Mouse (Mus musculus) megakaryocyte-erythroid progenitor cell, adult 5-6 weeks (primary cell): Measurements from ENCODE around the gene Cd6. TPM values are rescaled to one million over a fixed set of nuclear protein-coding genes. Genes with fewer than 3 reads are reported as not detected.

Experiments
- ATAC-seq: replicated peaks from 2 replicates; pipeline ENCODE4 v1.8.0; 2016; ENCODE audit warnings: mild to moderate bottlenecking, inconsistent platforms; ENCODE audit not compliant: severe bottlenecking, poor library complexity, low FRiP score, low TSS enrichment
- total RNA-seq, 2 experiments: library from RNA; stranded (forward) in 1 of 2; stranded (reverse) in 1 of 2; fragments of 200-1000, 215-1000 nt in 1 of 2; fragments of >200 nt in 1 of 2; fragmentation: Nextera tagmentation in 1 of 2; gene quantifications; 2 replicates each; pipeline ENCODE4 v1.2.3; 2014 to 2017

Cd6 gene
- total RNA-seq, 2 experiments from 2014 or later: 3.2 TPM; not detected in 1

DNA sequence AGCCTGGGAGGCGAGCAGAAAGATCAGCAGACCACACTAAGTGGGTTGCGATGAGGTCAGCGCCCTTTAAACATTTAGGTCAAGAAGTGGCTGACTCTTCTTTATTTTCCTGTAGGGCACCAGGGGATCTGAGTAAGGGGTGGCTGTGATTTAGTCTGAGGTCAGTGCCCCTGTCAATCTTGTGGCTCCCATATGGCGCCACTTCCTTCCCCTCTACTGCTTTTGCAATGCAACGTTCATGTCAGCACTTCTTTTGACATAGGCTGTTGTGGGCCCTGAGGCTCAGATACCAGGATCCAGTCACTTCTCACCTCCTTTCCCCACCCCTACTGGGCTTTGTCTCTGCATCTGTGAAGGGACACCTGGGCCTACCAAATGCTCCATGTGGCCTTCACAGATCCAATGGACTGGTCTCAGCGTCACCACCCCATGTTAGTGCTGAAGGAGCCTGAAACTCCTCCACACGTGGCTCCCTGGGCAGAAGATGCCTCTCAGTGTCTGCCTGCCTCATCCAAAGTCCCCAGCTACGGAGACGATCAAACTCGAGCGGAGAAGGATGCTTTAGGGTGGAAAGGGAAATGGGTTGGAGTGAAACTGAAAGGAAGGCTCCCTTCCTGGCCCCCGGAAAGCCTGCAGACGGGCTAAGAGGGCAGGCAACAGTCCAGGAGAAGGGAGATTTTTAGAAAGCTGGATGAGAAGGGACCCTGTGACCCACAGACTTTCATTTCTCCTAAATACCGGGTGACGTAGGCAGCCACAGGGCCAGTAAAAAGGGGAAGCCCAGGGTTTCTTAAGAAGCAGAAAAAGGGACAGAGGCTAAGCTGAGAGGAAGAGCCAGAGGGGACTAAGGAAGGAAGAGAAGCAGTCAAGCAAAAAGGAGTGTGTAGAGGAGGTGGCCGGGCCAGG lies 12.1 kb upstream of the Cd6 start:
- ATAC-seq: no peak; the same call in 1 of the 2 replicates

DNA sequence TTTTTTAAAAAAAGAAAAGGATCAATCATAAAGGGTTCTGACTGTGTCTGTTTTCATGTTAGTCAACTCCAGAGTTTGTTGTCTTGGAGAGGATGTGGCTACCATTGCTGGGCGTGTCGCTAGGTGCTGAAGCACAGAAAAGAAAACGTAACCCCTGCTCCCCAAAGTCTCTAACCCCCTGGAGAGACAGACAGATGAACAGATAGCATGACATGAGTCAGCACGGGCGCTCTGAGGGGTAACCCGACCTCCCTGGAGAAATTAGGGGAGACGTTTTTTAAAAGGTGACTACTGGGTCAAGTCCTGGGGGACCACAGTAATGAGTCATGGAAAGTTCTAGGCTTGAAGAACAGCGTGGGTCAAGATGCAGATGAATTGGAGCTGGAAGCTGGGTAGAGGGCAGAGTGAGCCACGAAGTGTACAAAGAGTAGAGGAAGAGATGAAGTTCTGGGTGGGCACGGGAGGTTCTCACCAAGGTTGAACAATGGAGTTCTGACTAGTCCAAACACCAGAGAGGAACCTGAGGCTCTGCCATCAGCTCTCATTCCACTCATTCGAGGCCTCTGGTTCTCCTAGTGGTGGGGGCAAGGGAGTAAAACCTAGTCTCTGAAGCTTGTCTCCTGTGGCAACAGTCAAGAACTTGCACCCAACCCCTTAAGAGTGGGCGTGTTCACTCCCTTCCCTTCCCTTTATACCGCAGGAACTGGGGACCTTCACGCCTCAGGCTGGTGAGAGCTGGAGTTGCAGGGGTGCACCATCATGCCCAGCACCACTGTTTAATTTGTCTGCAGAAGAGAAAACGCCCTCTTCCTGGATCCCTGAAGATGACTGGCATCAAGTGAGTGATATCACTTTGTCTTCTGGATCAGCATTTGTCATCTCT lies 9.4 kb upstream of the Cd6 start, which contains the start of gene Slc15a3:
Gene Slc15a3 (plus strand): TSS at position 718 of the 883 bp plus-strand sequence.
- no peak for ATAC-seq

GRCm38 (mm10) chr19:10835671-10836070 lies 5.8 kb upstream of the Cd6 start:
- ATAC-seq: no peak

GRCm38 (mm10) chr19:10833611-10834010 lies 3.8 kb upstream of the Cd6 start:
- ATAC-seq: no peak

GRCm38 (mm10) chr19:10832030-10832429 lies 2.2 kb upstream of the Cd6 start:
- no peak for ATAC-seq

DNA sequence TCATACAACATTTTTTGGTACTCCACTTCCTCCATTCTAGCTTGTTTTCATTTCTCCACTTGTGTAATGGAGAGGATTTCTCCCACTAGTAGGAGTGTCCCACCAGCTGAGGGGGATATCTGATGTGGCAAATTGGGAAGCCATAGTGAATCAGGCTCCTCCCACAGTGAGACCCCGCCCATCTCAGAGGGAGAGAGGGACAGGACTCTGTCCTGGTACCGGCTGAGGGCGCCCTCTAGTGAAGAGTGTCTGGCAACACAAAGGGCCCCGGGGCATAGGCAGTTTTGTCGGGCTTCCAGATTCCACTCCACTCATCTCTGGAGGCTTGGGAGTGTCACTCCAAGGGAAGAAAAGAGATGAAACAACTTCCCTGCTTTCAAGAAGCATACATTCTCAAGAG lies 1.6 kb upstream of the Cd6 start:
- peak; percentile 95 for ATAC-seq

GRCm38 (mm10) chr19:10828321-10828720 lies 1.5 kb downstream of the Cd6 start:
- ATAC-seq: no peak

GRCm38 (mm10) chr19:10824061-10824460 lies 5.8 kb downstream of the Cd6 start:
- ATAC-seq: no peak

DNA sequence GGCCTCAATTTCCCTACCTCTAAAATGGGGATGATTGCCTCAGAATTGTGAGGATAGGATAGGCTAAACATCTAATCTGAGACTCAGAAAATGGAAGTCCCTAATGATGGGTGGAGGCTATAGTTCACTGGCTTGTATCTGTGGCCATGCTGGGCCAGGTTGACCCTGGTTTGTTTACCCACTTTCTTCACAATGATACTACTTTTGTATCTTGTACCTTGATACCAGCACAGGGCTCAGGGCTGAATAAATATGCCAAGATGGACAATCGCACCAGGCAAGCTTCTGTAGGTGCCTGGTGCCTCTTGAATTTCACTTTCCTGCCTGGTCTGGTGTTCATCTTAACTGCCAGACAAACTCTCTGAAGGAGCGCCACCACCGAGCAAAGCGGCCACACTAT lies 7.3 kb downstream of the Cd6 start:
- ATAC-seq: no peak

- ATAC-seq: no peak
Measured at GRCm38 (mm10) chr19:10821319-10821718, 8.5 kb downstream of the Cd6 start.

DNA sequence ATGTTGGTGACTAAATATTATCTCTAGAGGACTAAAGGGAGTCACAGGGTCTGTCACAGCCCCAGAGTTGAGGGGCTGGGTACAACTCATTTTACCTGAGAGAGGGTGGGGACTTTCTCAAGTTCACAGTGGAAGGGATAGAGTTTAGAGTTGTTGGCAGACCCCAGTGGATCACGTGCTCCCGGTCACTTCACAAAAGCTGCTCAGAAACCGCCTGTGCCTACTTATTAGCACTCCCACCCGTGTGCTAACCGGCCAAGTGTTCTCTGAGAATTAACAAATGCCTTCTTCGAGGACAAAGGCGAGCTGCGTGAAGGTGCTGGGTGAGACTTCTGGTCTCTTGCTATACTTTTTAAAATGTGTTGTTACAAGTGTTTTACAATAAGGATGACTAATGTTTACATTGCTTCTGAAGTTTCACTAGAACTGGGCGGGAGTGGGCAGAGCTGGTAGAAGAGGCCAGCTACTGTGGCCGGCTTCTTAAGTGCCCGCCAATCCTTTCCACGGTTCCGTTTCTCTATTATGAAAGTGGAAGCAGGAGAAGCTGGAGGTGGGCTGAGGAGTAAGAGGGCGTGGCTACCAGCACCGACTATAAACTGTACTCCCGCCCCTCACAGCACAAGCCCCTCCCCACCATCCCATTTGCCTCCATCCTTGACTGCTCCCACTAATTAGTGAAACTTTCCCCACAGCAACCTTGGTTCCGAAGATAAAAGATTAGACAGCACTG lies 11.5 kb downstream of the Cd6 start:
- ATAC-seq: peak; percentile 67

- ATAC-seq: no peak
Measured at GRCm38 (mm10) chr19:10816462-10816861, 13.4 kb downstream of the Cd6 start.

DNA sequence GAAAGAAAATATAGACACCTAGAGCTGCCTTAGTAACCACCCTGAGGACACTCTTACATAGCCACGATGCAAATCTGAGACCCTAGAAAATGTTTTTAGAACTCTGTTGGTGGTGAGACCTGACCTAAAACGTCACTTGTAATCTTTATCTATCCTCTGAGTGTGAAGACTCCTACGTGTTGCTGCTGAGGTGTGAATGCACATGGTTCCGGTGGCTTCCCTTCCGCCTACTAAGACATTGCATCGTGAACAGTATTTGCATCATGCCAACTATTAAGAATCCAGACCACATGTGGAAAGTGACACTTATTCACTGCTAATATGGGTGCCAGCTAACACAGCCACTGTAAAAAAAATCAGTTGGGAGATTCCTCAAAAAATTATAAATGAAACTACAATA lies 14.0 kb downstream of the Cd6 start:
- ATAC-seq: no peak

- ATAC-seq: no peak
Measured at GRCm38 (mm10) chr19:10813905-10814304, 16.0 kb downstream of the Cd6 start.

- no peak for ATAC-seq
Measured at GRCm38 (mm10) chr19:10813039-10813438, 16.8 kb downstream of the Cd6 start.

DNA sequence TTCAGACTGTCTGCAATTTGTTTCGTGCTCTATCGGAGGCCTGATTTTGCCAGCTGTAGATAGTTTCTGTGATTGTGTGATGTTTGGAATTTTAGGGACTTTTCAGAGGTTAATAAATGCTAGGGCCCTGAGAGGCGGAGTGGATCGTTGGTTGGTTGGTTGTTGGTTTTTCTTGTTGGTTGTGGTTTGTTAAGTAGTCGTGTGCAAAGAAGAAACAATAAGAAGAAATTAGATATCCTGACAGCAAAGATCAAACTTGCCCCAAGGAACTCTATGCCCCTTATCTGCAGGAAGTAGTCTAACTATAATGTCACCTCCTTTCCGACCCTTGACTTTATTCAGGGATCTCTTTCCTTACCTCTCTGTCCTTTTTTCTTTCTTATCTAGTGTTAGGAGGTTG lies 18.4 kb downstream of the Cd6 start:
- ATAC-seq: no peak

DNA sequence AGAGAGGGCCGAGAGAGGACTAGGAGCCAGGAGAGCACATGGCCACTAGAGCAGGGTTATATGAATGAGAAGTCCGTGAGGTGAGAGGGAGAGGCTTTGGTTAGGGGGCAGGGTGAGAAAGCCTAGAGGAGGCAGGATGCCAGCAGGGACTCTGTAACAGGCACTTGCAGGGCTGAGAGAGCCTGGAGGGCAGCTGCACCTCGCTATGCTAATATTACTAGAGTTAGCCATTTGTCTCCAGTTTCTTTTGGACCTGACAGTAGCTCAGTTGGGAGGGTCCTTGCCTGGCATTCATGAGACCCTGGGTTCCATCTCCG lies 19.7 kb downstream of the Cd6 start:
- no peak for ATAC-seq

DNA sequence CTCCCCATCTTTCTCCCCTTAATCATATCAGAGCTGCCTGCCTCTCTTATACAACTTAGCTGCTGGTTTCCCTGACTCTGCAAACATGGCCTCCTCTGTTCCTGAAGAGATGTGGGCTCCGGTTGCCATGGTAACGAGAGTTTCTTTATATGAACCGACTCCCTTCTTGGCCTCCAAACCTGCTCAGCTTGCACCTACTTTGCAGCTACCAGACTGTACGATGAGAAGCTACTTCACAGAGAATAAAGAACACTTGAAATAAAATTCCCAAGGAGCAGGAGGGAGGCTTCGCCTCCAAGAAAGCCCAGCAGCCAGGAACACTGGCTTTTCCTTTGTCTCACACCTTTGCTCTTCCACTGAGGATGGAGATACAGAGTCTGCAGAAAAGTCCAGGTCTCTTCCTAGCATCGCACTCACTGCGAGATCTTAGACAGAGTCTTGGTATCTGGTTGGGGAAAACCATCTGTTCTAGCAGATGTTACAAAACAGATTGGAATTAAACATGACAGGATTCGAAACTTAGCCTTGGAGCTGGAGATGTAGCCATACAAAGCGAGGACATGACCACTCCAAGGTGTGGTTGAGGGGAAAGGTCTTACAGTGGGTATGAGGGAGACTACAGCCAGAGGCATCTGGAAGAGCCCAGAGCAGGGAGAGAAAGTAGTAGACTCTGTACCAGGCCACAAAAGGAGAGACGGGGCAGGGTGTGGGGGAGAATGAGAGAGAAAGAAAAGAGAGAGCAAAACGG lies 20.3 kb downstream of the Cd6 start:
- ATAC-seq: no peak

DNA sequence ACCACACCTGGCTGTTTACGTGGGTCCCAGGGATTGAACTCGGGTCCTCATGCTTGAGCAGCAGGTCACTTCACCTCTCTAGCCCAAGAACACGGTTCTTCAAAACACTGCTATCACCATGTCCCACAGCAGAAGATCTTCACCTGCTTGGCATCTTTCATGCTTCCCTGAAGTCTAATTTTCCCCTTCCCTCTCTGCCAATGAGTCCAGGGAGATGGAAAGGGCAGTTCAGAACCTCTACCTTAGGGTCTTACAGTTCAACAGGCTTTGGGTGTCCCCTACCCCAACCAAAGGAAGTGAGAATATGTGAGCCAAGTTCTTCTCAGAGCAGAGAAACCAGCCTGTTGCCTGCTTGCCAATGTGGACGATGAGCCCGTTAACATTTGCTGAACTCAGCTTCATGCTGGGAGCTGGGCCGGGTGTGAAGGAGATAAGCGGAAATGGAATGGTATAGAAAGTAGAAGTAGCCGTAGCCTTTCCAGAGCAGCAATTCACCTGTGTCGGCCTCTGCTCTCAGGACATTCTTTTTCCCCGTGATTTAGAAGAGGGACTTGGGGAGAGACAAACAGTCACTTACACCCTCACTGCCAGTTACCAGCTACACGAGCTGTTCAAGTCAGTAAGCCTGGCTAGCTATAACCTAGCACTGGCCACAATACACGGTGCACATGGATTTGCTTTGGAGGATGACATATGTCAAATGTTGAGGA lies 21.2 kb downstream of the Cd6 start:
- no peak for ATAC-seq
